Mouse (Mus musculus): ENCODE data around the gene Ttll12. TPM values are rescaled to one million over a fixed set of nuclear protein-coding genes. Genes with fewer than 3 reads are reported as not detected.

Ttll12 gene
- total RNA-seq, 2 experiments from 2014 or later, result 11.6 to 12.8 TPM

GRCm38 (mm10) chr15:83562626-83563270 is 32.2 kb downstream of the Ttll12 start:
- peak; percentile 54 to 72 for DNase-seq

DNA sequence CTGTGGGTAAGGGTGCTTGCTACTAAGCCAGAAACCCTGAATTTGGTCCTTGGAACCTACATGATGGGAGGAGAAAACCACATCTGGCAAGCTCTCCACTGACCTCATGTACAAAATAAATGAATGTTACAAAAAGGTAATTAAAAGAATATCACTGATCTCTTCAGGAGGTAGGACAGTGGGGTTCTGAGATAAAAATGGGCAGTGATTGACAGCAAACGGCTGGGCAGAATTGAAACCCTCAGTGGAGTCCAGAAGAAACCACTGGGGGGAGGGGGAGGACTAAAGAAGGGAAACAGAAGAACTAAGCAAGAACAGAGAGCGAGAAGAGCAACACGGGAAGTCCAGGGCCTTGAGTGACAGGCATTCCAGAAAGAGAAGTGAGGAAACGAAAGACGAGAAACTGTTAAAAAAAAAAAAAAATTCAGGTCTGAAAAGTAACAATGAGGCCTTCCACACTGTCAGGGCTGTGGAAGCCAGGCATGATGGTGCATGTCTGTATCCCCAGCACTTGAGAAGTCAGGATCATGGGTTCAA is 33.9 kb downstream of the Ttll12 start:
- DNase-seq, result no peak

GRCm38 (mm10) chr15:83555161-83555974 is 39.6 kb downstream of the Ttll12 start:
- peak; percentile 81 to 86 for DNase-seq

- DNase-seq, result no peak
Measured at GRCm38 (mm10) chr15:83553831-83554230, 41.1 kb downstream of the Ttll12 start.

GRCm38 (mm10) chr15:83550137-83550536 is 44.8 kb downstream of the Ttll12 start:
- DNase-seq, result no peak

DNA sequence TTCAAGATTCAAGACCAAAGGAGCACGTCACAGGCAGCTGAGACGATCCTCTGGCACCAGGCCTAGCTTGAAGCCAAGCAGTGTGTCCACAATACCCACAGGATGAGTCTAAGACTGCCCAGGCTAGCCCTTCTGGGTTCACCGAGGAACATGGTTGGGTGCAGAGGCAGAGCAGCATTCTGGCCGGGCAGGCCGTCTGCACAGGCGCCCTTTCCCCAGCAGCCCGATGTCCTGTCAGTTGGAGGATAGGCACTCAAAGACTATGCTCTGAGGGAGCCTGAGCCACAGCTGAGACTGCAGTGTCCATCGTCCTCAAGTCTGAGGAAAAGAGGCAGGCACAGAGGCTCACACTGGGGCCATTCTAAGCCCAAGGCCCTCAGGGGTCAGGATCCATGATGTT is 47.8 kb downstream of the Ttll12 start:
- no peak for DNase-seq

DNA sequence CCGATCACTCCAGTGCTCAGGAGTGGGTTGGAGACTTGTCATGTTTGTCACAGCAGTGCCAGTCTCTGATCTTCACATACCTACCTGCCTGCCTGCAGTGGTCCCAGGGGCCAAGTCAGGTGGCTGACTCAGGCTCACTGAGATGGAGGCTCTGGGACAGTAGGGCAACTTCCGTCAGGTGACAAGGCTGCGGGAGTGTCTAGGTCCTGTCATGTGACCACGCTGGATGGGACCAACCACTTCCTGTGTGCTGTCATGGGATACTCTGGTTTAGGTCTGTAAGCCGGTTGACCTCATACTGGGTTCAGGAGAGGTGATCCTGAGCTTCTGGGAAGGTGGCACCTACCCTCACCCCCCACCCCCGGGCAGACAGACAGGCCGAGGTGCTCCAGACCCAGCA is 48.9 kb downstream of the Ttll12 start:
- no peak for DNase-seq

- no peak for DNase-seq
Measured at GRCm38 (mm10) chr15:83541647-83542287, 53.2 kb downstream of the Ttll12 start.

- DNase-seq, result no peak
Measured at GRCm38 (mm10) chr15:83539905-83540304, 55.1 kb downstream of the Ttll12 start.

GRCm38 (mm10) chr15:83538855-83539254 is 56.1 kb downstream of the Ttll12 start:
- no peak for DNase-seq

- no peak for DNase-seq
Measured at GRCm38 (mm10) chr15:83535890-83536231, 59.1 kb downstream of the Ttll12 start.

GRCm38 (mm10) chr15:83534960-83535889 is 59.7 kb downstream of the Ttll12 start:
- DNase-seq, result no peak

- DNase-seq, result no peak
Measured at GRCm38 (mm10) chr15:83532606-83533005, 62.4 kb downstream of the Ttll12 start.

DNA sequence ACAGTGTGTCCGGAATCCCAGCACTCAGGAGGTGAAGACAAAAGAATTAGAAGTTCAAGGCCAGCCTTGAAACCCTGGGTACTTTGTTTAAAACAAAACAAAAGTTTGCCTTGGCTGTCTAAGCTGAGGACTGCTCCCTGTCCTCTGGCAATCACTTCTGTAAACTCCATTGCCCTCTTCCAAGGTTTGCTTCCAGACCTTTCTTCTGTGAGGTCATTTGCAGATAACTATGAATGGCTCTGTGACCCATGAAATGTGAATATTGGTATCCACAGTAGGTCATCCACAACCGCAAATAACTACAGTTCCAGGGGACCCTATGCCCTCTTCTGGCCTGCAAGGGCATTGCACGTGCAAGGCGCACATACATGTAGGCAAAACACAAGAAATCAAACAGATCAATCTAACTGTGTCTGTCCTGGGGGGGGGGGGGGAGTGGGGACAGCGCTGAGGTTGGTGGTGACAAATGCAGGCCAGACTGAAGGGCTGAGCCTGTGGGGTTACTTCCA is 62.9 kb downstream of the Ttll12 start:
- DNase-seq, result no peak

- no peak for DNase-seq
Measured at GRCm38 (mm10) chr15:83530688-83531087, 64.3 kb downstream of the Ttll12 start.

DNA sequence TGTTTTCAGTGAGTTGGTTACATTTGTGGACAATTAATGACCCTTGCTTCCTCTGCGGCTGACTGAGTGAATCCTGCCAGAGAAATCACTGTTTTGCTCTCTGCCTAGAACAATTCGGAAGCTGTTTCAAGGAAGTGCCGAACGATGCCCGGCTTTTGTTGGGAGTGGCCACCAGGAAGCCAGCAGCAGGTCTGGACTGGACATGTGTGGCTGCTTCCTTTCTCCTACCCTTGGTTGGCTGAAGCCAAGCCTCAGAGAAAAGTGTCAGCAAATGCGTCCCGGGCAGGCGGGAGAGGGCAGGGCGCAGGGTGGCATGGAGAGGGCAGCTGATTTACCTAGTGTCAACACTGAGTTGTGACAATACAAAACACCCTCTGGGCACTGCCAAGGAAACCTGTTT is 64.7 kb downstream of the Ttll12 start:
- DNase-seq, result no peak

DNA sequence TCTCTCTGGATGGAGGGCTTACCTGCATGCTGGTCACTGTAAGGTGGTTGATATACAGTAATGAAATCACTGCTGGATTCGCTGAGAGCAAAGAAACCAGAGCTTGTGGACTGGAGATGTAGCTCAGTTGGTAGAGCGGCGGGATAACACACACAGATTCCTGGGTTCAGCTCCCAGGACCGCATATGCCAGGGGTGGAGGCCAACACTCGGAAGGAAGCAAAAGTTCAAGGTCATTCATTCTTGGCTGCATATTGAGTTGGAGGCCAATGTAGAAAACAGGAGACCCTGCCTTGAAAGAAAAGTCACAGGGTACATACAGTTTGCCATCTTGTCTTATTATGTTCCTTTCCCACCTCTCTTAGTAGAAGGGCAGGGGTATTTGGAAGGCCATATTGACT is 65.2 kb downstream of the Ttll12 start:
- no peak for DNase-seq

DNA sequence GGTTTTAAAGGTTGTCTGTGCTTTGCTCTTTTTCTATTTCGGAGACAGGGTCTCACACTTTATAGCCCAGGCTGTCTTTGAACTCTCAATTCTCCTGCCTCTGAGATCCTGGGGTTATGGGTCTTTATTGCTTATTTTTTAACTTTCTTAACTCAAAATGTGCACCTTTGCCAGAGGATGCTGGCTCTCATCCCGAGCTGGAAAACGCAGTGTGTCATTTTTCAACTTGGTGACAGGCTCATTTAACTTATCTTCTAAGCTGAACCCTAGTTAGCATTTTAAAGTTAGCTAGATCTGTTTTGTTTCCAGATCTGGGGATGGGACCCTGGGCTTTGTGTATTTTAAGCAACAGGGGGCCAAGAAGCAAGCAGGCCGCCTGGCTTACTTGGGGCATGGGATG is 66.1 kb downstream of the Ttll12 start:
- DNase-seq, result no peak

DNA sequence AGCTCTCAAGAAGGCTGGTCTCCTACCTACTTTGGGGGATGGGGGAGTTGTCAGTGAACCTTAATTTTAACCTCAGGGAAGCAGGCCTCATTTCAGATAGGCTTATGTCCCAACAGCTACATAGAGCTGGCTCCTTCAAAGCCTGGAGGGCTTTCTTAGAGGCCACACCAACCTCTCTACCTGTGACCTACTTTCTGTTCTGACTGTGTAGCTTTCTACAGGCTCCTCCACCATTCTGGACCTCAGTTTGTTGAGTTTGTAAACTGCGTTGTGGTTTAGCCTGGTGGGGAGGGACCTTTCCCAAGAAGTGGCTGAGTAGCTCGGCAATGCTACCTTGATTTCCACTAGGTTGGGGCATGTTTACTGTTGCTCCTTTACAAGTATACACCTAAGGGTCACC is 67.2 kb downstream of the Ttll12 start:
- DNase-seq, result no peak

DNA sequence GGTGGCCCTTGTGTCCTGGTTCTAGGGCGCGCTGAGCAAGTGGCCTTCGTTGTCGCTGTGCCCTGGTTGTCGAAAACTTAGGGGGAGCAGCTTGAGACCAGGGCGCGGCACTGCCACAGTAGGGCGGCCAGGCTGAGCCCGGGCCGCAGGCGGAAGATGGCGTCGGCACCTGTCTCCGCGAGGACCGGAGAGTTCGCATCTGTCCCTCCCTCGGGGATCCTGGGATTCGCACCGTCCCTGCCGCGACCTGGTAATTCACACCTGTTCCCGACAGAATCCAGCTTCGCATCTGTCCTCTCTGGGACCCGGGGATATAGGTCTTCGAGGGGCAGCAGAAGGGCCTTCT is 67.9 kb downstream of the Ttll12 start:
- no peak for DNase-seq

GRCm38 (mm10) chr15:83526424-83527091 is 68.4 kb downstream of the Ttll12 start, which contains the start of gene Bik:
Gene Bik (plus strand): TSS chr15:83526862.
- no peak for DNase-seq

Data from layer of hippocampus, postnatal 36 days (tissue).